Mouse (Mus musculus): ENCODE results near the gene Myom3.

GRCm38 (mm10) chr4:135804169-135804568, 44.7 kb downstream of the Myom3 start:
- TF ChIP-seq EP300 (IDR thresholded peaks at IDR 0.05) = no peak
- no peak for TF ChIP-seq CTCF (IDR thresholded peaks at IDR 0.05)

All from lung, postnatal 0 days (tissue).